Mouse (Mus musculus): ENCODE data around the gene Mrpl51. TPM values are rescaled to one million over a fixed set of nuclear protein-coding genes. Genes with fewer than 3 reads are reported as not detected.
"Not testable (repeated sequence)": the region's sequence is repeated elsewhere in the genome, so short reads cannot be mapped to it uniquely, and the experiment has no call there.

Mrpl51 gene
- polyA plus RNA-seq, 1 experiment from 2014 or later = 213 TPM

DNA sequence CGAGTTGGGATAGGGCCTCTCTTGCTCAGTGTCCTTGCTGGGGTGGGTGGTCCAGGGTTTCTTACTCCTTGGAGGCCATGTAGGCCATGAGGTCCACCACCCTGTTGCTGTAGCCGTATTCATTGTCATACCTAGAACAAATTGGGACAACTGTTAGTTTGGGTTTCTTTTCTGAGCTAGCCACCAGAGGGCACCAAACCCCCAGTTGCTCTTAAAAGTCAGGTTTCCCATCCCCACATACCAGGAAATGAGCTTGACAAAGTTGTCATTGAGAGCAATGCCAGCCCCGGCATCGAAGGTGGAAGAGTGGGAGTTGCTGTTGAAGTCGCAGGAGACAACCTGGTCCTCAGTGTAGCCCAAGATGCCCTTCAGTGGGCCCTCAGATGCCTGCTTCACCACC lies 29.6 kb upstream of the Mrpl51 start:
- H3K27me3 ChIP-seq (ENCODE audit: insufficient read depth, poor library complexity, severe bottlenecking); H3K9me3 ChIP-seq; H3K27ac ChIP-seq: not testable (repeated sequence)
- peaks cover 80% of the 10 kb centered on the region for H3K36me3 ChIP-seq
- H3K4me3 ChIP-seq = 0 out of 2 replicates have a peak overlapping the region, but pooled peaks have one; percentile 32
- peak; percentile 68 for DNase-seq (ENCODE audit: low spot score)
- H3K4me1 ChIP-seq (replicated peaks) = peaks cover 76% of the 10 kb centered on the region
- WGBS = 17% methylated on average over 4 of the region's 5 CpGs

DNA sequence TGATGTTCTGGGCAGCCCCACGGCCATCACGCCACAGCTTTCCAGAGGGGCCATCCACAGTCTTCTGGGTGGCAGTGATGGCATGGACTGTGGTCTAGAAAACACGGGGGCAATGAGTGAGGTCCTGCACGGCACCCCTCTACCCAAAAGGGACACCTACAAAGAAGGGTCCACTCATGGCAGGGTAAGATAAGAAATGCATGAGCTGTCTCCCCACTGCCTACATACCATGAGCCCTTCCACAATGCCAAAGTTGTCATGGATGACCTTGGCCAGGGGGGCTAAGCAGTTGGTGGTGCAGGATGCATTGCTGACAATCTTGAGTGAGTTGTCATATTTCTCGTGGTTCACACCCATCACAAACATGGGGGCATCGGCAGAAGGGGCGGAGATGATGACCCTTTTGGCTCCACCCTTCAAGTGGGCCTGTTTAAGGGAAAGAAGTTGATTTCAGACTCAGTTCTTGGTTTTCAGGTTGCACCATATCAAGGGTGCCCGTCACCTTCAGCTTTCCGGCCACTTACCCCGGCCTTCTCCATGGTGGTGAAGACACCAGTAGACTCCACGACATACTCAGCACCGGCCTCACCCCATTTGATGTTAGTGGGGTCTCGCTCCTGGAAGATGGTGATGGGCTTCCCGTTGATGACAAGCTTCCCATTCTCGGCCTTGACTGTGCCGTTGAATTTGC lies 28.8 kb upstream of the Mrpl51 start:
- H3K4me3 ChIP-seq = peak overlapping the region; percentile 32
- not testable (repeated sequence) for H3K27ac ChIP-seq; H3K27me3 ChIP-seq (ENCODE audit: insufficient read depth, poor library complexity, severe bottlenecking); H3K9me3 ChIP-seq; DNase-seq (ENCODE audit: low spot score)
- peaks cover 80% of the 10 kb centered on the region for H3K36me3 ChIP-seq
- 75% methylated on average over 13 of the region's 16 CpGs for WGBS
- H3K4me1 ChIP-seq (replicated peaks) = peaks cover 76% of the 10 kb centered on the region

DNA sequence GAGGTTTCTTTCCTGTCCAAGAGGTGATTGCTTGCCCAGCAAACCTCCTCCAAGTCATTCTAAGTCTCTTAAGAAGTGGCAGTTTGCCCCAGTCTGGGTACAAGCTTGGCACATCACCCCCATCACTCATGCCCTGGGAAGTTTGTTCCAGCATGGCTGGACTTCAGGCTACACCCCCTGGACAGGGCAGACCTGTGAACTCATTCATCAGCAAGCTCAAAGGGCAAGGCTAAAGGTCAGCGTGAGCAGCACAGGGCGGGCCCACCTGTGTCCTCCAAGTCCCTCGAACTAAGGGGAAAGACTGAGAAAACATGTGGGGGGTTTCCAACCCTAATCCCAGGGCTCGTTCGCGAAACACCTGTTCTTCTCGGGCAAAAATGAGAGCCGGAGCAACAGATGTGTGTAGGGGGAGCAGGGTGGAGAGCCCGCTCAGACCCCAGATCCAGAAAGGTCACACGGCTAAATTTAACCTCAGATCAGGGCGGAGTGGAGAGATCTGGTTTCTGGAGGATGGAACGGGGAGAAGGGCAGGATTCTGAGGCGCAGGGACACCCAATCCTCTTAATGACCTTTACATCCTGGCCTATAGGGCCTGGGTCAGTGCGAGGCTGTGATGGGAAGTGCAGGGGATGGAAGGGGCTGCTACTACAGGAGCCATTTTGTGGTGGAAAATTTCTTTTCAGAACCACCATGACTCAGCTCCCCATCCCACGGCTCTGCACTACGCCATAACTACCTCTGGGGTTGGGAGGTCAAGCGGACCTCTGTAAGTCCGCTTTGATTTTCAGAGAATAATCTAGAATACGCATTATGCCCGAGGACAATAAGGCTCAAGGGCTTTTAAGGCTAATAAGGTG lies 27.6 kb upstream of the Mrpl51 start:
- H3K27me3 ChIP-seq (ENCODE audit: insufficient read depth, poor library complexity, severe bottlenecking) = no peaks in the 10 kb centered on the region; the same call in 1 of the 2 replicates
- H3K4me1 ChIP-seq (replicated peaks) = peaks cover 69% of the 10 kb centered on the region
- H3K27ac ChIP-seq = peak overlapping the region; percentile 99
- H3K4me3 ChIP-seq = peak overlapping the region; percentile 92
- peaks cover 82% of the 10 kb centered on the region for H3K36me3 ChIP-seq
- WGBS = 7% methylated on average over 20 of the region's 20 CpGs
- no peaks in the 10 kb centered on the region for H3K9me3 ChIP-seq
- DNase-seq (ENCODE audit: low spot score) = no peak

DNA sequence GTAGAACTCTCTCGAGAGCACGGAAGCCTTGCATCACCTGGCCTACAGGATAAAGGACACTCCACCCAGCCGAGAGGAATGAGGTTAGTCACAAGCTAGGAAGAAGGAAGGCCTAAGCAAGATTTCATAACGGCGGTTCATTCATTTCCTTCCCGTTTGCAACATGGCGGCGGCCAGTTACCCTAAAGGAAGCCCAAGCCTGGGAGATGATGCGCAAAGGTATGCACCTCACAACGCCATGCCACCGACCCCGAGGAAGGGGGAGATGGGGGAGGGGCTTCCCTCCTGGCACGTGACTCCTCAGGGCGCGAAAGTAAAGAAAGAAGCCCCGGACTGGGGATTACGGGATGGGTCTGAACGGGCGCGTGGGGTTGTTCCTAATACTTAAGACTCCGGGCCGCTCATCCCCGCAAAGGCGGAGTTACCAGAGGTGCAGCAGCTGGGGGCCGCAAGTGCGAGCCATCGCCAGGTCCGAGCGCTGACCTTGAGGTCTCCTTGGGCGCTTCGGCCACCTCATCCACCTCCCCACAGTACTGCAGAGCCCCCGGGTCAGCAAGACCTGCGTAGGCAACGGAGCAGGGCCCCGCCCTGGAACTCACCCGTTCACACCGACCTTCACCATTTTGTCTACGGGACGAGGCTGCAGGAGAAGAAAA lies 26.8 kb upstream of the Mrpl51 start:
- Histone ChIP-seq H3K36me3 (peaks cover 82% of the 10 kb centered on the region), H3K4me1 (replicated peaks) (peaks cover 64% of the 10 kb centered on the region)
- under 1% methylated on average over 39 of the region's 39 CpGs for WGBS

DNA sequence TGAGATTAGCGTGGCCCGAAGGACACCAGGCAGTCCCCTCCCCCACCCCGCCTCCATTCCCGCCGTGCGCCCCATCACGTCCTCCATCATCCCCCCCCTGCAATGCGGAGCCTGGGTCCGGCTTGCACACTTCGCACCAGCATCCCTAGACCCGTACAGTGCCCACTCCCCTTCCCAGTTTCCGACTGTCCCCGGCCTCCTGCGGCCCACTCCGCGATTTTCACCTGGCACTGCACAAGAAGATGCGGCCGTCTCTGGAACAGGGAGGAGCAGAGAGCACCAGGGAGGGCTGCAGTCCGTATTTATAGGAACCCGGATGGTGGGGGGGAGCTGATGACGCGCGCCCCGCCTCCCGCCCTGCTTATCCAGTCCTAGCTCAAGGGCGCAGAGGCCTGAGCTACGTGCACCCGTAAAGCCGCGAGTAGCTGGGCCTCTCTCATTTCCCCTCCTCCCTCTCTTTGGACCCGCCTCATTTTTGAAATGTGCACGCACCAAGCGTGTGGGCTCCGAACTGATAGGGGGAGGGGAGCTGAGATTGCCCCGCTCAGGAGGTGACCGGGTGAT lies 26.2 kb upstream of the Mrpl51 start:
- Histone ChIP-seq H3K36me3 (peaks cover 82% of the 10 kb centered on the region), H3K27me3 (ENCODE audit: insufficient read depth, poor library complexity, severe bottlenecking) (no peaks in the 10 kb centered on the region), H3K27ac (peak overlapping the region; percentile 99), H3K4me1 (replicated peaks) (peaks cover 58% of the 10 kb centered on the region), H3K9me3 (no peaks in the 10 kb centered on the region), H3K4me3 (peak overlapping the region; percentile 92)
- peak; percentile 97 for DNase-seq (ENCODE audit: low spot score)
- under 1% methylated on average over 36 of the region's 36 CpGs for WGBS

More for the DNA sequence above, 26.8 kb upstream of the Mrpl51 start:
- no peaks in the 10 kb centered on the region for H3K9me3 ChIP-seq
- peak; percentile 84 for DNase-seq (ENCODE audit: low spot score)
- H3K4me3 ChIP-seq = peak overlapping the region; percentile 92
- no peaks in the 10 kb centered on the region; the same call in 1 of the 2 replicates for H3K27me3 ChIP-seq (ENCODE audit: insufficient read depth, poor library complexity, severe bottlenecking)
- H3K27ac ChIP-seq = peak overlapping the region; percentile 99

DNA sequence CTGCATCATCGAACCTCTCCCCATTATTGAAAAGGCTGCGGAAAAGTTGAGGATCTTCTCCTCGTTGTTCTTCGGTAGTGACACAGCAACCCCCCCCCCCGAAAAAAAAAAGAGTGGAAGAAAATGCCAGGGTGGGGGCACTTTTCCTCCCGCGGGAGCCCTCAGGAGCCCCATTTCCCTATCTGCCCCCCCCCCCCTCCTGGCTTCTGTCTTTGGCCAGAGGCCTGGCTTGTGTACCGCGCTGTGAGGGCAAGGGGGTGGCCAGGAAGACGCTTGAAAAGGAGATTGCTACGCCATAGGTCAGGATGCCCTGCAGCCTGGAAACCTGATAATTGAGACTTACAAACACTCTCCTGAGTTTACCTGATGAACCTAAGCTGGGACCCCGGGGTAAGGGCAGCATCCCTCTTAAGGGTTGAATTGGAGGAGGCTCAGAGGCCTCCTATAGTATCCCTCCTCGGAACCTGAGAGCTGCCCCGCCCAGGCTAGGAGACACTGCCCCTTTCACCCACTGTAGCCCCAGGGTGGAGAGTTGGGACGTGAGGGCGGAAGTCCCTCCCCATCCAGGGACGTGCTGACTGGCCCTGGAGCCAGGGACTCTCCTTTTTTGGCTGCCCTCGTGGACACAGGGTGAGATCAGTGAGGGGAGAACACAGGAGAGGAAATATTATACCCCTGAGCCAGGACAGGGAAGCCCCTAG lies 25.4 kb upstream of the Mrpl51 start, which contains the start of gene Gapdh:
Gene Gapdh (minus strand): TSS at position 417 of the 701 bp plus-strand sequence.
- Histone ChIP-seq H3K27me3 (ENCODE audit: insufficient read depth, poor library complexity, severe bottlenecking) (no peaks in the 10 kb centered on the region), H3K9me3 (no peaks in the 10 kb centered on the region), H3K4me3 (peak within 1 kb of the TSS; percentile 92), H3K36me3 (peaks cover 82% of the 10 kb centered on the region), H3K4me1 (replicated peaks) (peaks cover 51% of the 10 kb centered on the region), H3K27ac (peak within 1 kb of the TSS; percentile 99)
- DNase-seq (ENCODE audit: low spot score) = peak; percentile 80
- under 1% methylated on average over 18 of the region's 18 CpGs for WGBS

DNA sequence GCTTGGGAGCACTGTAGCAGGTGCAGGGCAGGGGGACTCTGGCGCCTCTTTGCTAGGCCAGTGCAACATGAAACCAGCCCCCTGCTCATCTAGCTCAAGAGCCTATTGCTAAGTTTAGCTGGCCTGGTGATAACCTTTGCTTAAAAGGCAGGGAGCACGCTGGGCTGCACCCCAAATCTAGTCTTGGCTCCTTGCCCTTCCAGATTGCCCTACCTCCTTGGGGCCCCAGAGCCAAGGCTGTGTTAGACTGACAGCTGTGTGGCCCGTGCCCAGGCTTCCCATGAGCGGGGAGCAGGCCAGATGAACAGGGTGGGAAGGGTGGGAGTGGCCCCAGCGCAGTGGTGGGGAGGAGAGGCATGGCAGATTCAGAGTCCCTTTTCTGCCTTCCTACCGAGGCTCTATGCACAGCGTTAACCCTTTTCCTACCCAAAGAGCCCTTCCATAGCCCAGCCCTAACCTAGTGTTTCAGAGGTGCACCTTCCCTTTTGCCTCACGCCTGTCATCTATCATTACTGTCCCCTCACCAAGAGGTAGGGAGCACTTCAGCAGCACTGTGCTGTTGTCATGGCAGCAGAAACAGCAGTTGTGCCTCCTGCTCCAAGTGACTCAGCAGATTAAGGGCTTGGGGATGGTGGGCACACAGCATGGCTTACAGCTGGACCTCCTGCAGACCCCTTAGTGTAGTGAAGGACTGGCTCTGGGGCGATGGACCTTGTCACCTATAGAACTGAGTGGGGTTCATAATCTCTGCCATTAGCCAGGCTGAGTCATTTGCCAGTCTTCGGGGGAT lies 24.5 kb upstream of the Mrpl51 start:
- H3K36me3 ChIP-seq = peaks cover 82% of the 10 kb centered on the region

DNA sequence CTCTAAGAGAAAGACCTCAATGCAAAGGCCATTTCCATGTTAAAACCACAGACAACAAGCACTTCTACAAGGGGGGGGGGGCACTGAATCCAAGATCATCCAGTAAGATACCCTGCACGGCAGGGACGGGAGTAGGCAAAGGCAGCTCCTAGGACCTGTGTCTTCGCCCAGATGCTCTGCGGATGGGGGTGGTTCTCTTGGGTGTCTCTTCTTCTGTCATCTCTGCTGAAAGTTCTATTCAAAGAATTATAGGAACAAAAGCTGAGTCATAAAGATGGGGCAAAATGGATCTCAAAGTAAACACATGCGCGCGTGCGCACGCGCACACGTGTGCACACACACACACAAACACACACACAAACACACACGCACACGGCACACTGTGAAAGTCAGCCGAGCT lies 23.5 kb upstream of the Mrpl51 start:
- 94% methylated on average over 14 of the region's 14 CpGs for WGBS
- Histone ChIP-seq H3K4me1 (replicated peaks) (peaks cover 39% of the 10 kb centered on the region), H3K27me3 (ENCODE audit: insufficient read depth, poor library complexity, severe bottlenecking) (no peaks in the 10 kb centered on the region), H3K9me3 (no peaks in the 10 kb centered on the region), H3K36me3 (peaks cover 84% of the 10 kb centered on the region), H3K27ac (no peak overlapping the region), H3K4me3 (no peak overlapping the region)
- no peak for DNase-seq (ENCODE audit: low spot score)

More for the DNA sequence above, 24.5 kb upstream of the Mrpl51 start:
- H3K27ac ChIP-seq = peak overlapping the region; percentile 99
- no peaks in the 10 kb centered on the region for H3K9me3 ChIP-seq
- peak overlapping the region; percentile 92 for H3K4me3 ChIP-seq
- no peaks in the 10 kb centered on the region for H3K27me3 ChIP-seq (ENCODE audit: insufficient read depth, poor library complexity, severe bottlenecking)
- DNase-seq (ENCODE audit: low spot score) = peak; percentile 51
- H3K4me1 ChIP-seq (replicated peaks) = peaks cover 46% of the 10 kb centered on the region
- 16% methylated on average over 10 of the region's 10 CpGs for WGBS

DNA sequence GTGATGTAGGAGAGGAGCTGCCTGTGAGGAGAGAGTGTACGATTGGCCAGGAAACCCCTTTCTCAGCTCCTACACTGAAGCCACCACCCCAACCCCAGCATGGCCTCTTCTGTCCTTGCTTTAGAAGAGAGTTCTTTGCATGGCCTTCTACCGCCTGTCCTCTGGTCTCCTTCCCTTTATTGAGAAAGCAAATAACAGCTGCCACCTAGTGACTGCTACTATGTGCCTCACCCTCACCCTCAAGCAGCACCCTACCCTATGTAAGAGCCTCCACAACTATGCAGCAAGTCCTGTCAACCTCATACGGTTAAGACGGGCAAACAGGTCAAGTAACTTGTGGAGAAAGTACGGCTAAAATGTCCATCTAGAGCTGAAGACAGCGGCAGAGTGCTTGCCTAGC lies 21.4 kb upstream of the Mrpl51 start:
- Histone ChIP-seq H3K27ac (no peak overlapping the region), H3K4me1 (replicated peaks) (peaks cover 26% of the 10 kb centered on the region), H3K27me3 (ENCODE audit: insufficient read depth, poor library complexity, severe bottlenecking) (no peaks in the 10 kb centered on the region), H3K9me3 (no peaks in the 10 kb centered on the region), H3K4me3 (no peak overlapping the region), H3K36me3 (peaks cover 85% of the 10 kb centered on the region)
- WGBS = 87% methylated on average over 6 of the region's 6 CpGs
- no peak for DNase-seq (ENCODE audit: low spot score)

DNA sequence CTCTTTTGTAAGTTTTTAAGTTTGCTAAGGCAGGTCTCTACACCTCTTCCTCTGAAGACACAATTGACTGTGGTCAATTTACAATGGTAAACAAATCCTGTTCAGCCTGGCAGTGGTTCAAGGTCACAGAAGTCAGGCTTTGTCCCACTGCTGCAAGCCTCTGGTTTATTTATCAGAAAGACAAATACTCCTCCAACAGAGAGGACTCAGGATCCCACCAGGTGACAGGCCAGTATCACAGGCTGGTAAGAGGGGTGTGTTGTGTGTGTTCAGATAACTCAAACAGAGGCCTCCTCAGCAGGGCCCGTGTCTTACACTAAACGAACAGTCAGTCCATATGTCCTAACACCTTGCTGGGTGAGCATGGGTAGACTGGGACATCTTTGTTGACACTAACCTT lies 19.1 kb upstream of the Mrpl51 start:
- no peaks in the 10 kb centered on the region for H3K9me3 ChIP-seq
- no peak for DNase-seq (ENCODE audit: low spot score)
- no peak overlapping the region for H3K27ac ChIP-seq
- H3K4me3 ChIP-seq = no peak overlapping the region
- H3K36me3 ChIP-seq = peaks cover 100% of the 10 kb centered on the region
- WGBS = 93% methylated on average over 2 of the region's 2 CpGs
- no peaks in the 10 kb centered on the region for H3K27me3 ChIP-seq (ENCODE audit: insufficient read depth, poor library complexity, severe bottlenecking)
- H3K4me1 ChIP-seq (replicated peaks) = peaks cover 6% of the 10 kb centered on the region

DNA sequence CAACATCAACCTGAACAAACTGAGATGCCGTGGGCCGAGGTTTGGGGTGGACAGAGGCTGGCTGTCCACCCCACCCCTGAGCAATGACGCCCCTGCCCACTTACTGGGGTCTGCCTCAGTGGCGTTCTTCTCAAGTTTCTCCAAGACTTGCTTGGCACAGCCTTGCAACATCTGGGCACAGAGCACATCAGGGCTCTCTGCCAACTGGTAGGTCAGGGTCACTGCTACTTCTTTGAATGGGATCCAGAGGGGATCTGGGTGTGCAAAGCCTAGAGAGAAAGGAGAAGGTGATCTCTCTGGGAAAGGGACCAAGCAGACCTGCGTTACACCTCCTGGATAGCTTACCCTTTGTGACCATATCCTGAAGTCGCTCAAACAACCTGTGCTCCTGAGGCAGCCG lies 18.3 kb upstream of the Mrpl51 start:
- Histone ChIP-seq H3K27ac (no peak overlapping the region), H3K4me1 (replicated peaks) (no peaks in the 10 kb centered on the region), H3K9me3 (no peaks in the 10 kb centered on the region), H3K36me3 (peaks cover 100% of the 10 kb centered on the region), H3K27me3 (ENCODE audit: insufficient read depth, poor library complexity, severe bottlenecking) (no peaks in the 10 kb centered on the region), H3K4me3 (no peak overlapping the region)
- 92% methylated on average over 7 of the region's 7 CpGs for WGBS
- DNase-seq (ENCODE audit: low spot score) = no peak

All from hindbrain, embryonic 10.5 days (tissue).